Mouse (Mus musculus) CH12.LX (cell line): ENCODE results near the gene Mtf1. TPM values are rescaled to one million over a fixed set of nuclear protein-coding genes. Genes with fewer than 3 reads are reported as not detected.

ENCODE experiments used
- DNase-seq: peaks from one replicate; pipeline ENCODE4 v3.0.0-alpha.2; 2013; ENCODE audit errors: extremely low read depth
- H3K27ac ChIP-seq: 2 replicates; pipeline ENCODE4 v1.5.1; 2012; ENCODE audit warnings: low read depth, mild to moderate bottlenecking, control low read depth, moderate library complexity; ENCODE audit not compliant: insufficient read depth
- H3K27me3 ChIP-seq: replicated peaks from 2 replicates; pipeline ENCODE3; 2012; ENCODE audit warnings: inconsistent platforms
- H3K36me3 ChIP-seq, 2 experiments: replicated peaks in 1 of 2; 2 replicates each; pipeline versions ENCODE3 to v1.6.1; 2012; ENCODE audit warnings: inconsistent platforms in 1 of 2, low read length in 1 of 2, mild to moderate bottlenecking in 1 of 2, mixed read lengths in 1 of 2, moderate library complexity in 1 of 2; ENCODE audit not compliant: control insufficient read depth in 1 of 2, insufficient read depth in 1 of 2
- H3K4me1 ChIP-seq, 2 experiments: 2 replicates each; pipeline ENCODE4 v1.6.1; 2012; ENCODE audit warnings: inconsistent platforms in 1 of 2, moderate library complexity in 1 of 2; ENCODE audit not compliant: insufficient read depth in 2 of 2, control insufficient read depth in 1 of 2
- H3K4me2 ChIP-seq: 2 replicates; pipeline ENCODE4 v1.6.1; 2012; ENCODE audit warnings: low read depth, mild to moderate bottlenecking, control low read depth; ENCODE audit not compliant: poor library complexity, insufficient read depth, severe bottlenecking
- H3K4me3 ChIP-seq, 3 experiments: fragments of 150-350 bp in 1 of 3; sonication (generic) in 1 of 3; replicated peaks in 1 of 3; 2 replicates each; pipeline versions ENCODE3 to v1.5.1; 2011 to 2012; ENCODE audit warnings: low read depth in 2 of 3, low read length in 2 of 3, mild to moderate bottlenecking in 2 of 3, moderate library complexity in 2 of 3, control low read depth in 1 of 3, improper control_type of control experiment in 1 of 3, inconsistent platforms in 1 of 3, mixed read lengths in 1 of 3; ENCODE audit not compliant: poor library complexity in 1 of 3
- H3K79me2 ChIP-seq: replicated peaks from 2 replicates; pipeline ENCODE4 v1.6.1; 2012; ENCODE audit warnings: mild to moderate bottlenecking, moderate library complexity; ENCODE audit not compliant: control insufficient read depth, poor library complexity, insufficient read depth, severe bottlenecking; ENCODE audit errors: extremely low read depth
- H3K9ac ChIP-seq: 2 replicates; pipeline ENCODE4 v1.6.1; 2012; ENCODE audit warnings: low read depth, mild to moderate bottlenecking, control low read depth, moderate library complexity; ENCODE audit not compliant: insufficient read depth
- H3K9me3 ChIP-seq: replicated peaks from 2 replicates; pipeline ENCODE3; 2012; ENCODE audit warnings: low read length, inconsistent platforms, mixed read lengths
- CHD2 ChIP-seq: IDR thresholded peaks from 2 replicates; pipeline ENCODE4 v1.6.1; 2011; ENCODE audit warnings: low read length, improper control_type of control experiment
- CTCF ChIP-seq, 2 experiments: IDR thresholded peaks in 1 of 2; conservative IDR thresholded peaks in 1 of 2; 2 replicates each; pipeline ENCODE4 v1.5.1; 2011 to 2012; ENCODE audit warnings: low read depth in 2 of 2, low read length in 2 of 2, improper control_type of control experiment in 1 of 2, inconsistent platforms in 1 of 2, mild to moderate bottlenecking in 1 of 2, moderate library complexity in 1 of 2
- E2F4 ChIP-seq: IDR thresholded peaks from 2 replicates; pipeline ENCODE4 v1.6.1; 2011; ENCODE audit warnings: low read depth, low read length, improper control_type of control experiment; ENCODE audit not compliant: insufficient replicate concordance
- JUN ChIP-seq: IDR thresholded peaks from 2 replicates; pipeline ENCODE4 v1.6.1; 2011; ENCODE audit warnings: low read depth, mild to moderate bottlenecking, low read length, improper control_type of control experiment, moderate library complexity; ENCODE audit not compliant: insufficient read depth
- JUND ChIP-seq: conservative IDR thresholded peaks from 2 replicates; pipeline ENCODE4 v1.6.1; 2011; ENCODE audit warnings: low read depth, low read length, improper control_type of control experiment
- KAT2A ChIP-seq: IDR thresholded peaks from 2 replicates; pipeline ENCODE4 v1.6.1; 2012; ENCODE audit warnings: low read length, improper control_type of control experiment, inconsistent platforms; ENCODE audit not compliant: insufficient replicate concordance
- MXI1 ChIP-seq: IDR thresholded peaks from 2 replicates; pipeline ENCODE4 v1.6.1; 2011; ENCODE audit warnings: mild to moderate bottlenecking, low read depth, low read length, improper control_type of control experiment
- PAX5 ChIP-seq: IDR thresholded peaks from 2 replicates; pipeline ENCODE4 v1.6.1; 2012; ENCODE audit warnings: low read length, inconsistent platforms, mixed read lengths
- POLR2A ChIP-seq: IDR thresholded peaks from 2 replicates; pipeline ENCODE4 v1.6.1; 2011; ENCODE audit warnings: low read depth, mild to moderate bottlenecking, improper control_type of control experiment, low read length
- TBP ChIP-seq: conservative IDR thresholded peaks from 2 replicates; pipeline ENCODE4 v1.6.1; 2011; ENCODE audit warnings: low read depth, low read length, improper control_type of control experiment
- USF1 ChIP-seq: IDR thresholded peaks from 2 replicates; pipeline ENCODE4 v1.6.1; 2014; ENCODE audit warnings: low read depth, mild to moderate bottlenecking, inconsistent platforms, low read length, improper control_type of control experiment
- ZC3H11A ChIP-seq: IDR thresholded peaks from 2 replicates; pipeline ENCODE4 v1.6.1; 2012; ENCODE audit warnings: low read depth, mild to moderate bottlenecking, inconsistent platforms, low read length, improper control_type of control experiment
- ZMIZ1 ChIP-seq: IDR thresholded peaks from 2 replicates; pipeline ENCODE4 v1.6.1; 2012; ENCODE audit warnings: low read depth, mild to moderate bottlenecking, inconsistent platforms, low read length, improper control_type of control experiment
- ZNF384 ChIP-seq: IDR thresholded peaks from 2 replicates; pipeline ENCODE4 v1.6.1; 2012; ENCODE audit warnings: low read depth, low read length, improper control_type of control experiment, inconsistent platforms
- dilution Hi-C: fragments of 300-500 bp; cut with MboI; formaldehyde crosslinking; loops from 2 replicates; pipeline ENCODE4 v1.14.3; 2020; ENCODE audit warnings: low sequenced_read_pairs; ENCODE audit not compliant: extremely low pct_unique_long_range_greater_than_20kb, extremely low pct_ligation_motif_present
- in situ Hi-C: fragments of 300-500 bp; cut with MboI; formaldehyde crosslinking; loops from 3 replicates; pipeline ENCODE4 v1.14.3; 2019; ENCODE audit warnings: low sequenced_read_pairs, low pct_ligation_motif_present, low pct_unique_long_range_greater_than_20kb, mixed read lengths
- polyA plus RNA-seq: library from polyadenylated mRNA; unstranded; fragments of >175 nt; gene quantifications from 2 replicates; pipeline ENCODE4 v1.2.1, GENCODE M21; 2012; ENCODE audit warnings: low read depth; ENCODE audit not compliant: insufficient read length
- total RNA-seq, 2 experiments: library from RNA; depleted of rRNA; stranded (reverse); fragments of 300-350 nt in 1 of 2; fragments of >200 nt in 1 of 2; gene quantifications; 2 replicates each; pipeline ENCODE4 v1.2.3; 2012 to 2014

Gene Mtf1
- total and polyA plus RNA-seq, 3 experiments, result 6.8 to 19.8 (median 9.8) TPM

DNA sequence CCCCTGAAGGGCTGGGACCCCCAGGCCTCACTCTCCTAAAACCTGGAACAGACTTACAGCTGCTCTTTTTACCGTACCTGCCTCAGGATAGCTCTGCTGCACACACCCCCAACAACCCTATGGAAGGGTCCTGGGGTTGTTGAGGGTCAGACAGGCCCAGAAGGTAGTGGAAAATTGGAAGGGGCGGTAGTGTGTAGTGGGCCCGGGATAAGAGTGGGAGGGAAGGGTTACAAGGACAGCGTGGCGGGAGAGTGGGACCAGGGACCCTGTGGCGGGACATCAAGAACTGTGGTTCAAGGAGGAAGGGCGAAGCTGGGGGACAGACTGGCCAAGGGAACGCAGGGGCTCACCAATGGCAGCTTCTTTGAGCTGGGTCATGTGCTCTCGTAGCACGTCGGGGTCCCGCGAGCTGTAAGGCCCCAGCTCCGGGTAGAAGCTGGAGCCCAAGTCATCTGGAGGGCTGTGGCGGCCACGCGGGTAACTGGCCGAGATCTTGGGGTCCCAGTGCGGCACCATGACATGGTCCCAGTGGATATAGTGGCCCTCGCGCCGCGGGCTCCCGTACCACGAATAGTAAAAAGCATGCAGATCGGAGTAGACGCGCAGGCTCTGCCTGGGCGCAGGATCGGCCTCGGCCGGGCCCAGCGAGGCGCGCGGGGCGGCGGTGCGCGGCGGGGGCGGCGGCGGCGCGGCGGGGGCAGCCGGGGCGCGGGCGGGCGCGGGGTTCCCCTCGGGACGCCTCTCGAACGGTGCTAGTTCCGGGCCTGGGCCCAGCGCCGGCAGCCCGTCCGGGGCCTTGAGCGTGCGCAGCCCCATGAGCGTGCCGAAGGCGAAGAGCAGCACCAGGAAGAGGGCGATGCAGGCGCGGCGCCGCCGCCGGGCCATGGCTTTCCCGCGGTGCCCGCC is 59.6 kb downstream of the Mtf1 start, which contains the start of gene Maneal:
TSS of gene Maneal (minus strand) at position 889 of the 906 bp plus-strand sequence.
- TF ChIP-seq CHD2, result no peak
- TF ChIP-seq PAX5, result no peak
- no peak for TF ChIP-seq ZMIZ1
- TF ChIP-seq JUN, result no peak
- TF ChIP-seq E2F4, result no peak
- TF ChIP-seq USF1, result no peak
- TF ChIP-seq TBP, result no peak
- no peak for TF ChIP-seq POLR2A
- no peak for TF ChIP-seq MXI1
- no peak for TF ChIP-seq KAT2A
- no peak for TF ChIP-seq JUND
- no peak for TF ChIP-seq ZC3H11A
- no peak for TF ChIP-seq ZNF384

DNA sequence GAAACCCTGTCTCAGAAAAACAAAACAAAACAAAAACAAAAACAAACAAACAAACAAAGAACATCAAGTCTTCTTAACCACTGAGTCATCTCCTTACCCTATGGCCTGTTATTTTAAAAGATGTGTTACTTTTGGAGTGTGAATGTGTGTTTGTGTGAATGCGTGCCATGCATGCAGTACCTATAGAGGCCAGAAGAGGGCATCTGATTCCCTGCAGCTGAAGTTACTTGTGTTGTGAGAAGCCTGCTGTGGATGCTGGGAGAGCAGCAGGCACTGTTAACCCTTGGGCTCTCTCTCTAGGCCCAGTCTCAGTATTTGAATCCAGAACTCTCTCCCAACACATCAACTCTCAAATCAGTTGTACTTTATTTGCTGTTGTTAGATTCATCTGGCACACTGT is 70.8 kb downstream of the Mtf1 start:
- Histone ChIP-seq H3K9me3 (peaks cover 25% of the 10 kb centered on the region), H3K79me2 (no peaks in the 10 kb centered on the region), H3K27me3 (peaks cover 1% of the 10 kb centered on the region), H3K36me3 (no peaks in the 10 kb centered on the region), H3K27ac (no peak overlapping the region), H3K4me2 (no peak overlapping the region), H3K9ac (no peak overlapping the region), H3K4me3 (no peak overlapping the region), H3K4me1 (no peaks in the 10 kb centered on the region)
- in situ Hi-C loops, result no loop called here
- DNase-seq, result no peak
- dilution Hi-C loops, result no loop called here
- TF ChIP-seq ZMIZ1, result no peak
- peak; percentile 25 to 28; a peak in 2 of 4 replicates for TF ChIP-seq CTCF (conservative IDR thresholded peaks at IDR 0.05 in 1 of 2, IDR thresholded peaks at IDR 0.05 in 1 of 2; ENCODE audit: low read depth in 2 of 2, low read length in 2 of 2)

More for the DNA sequence above, 59.6 kb downstream of the Mtf1 start, which contains the start of gene Maneal:
- H3K9me3 ChIP-seq, result peaks cover 10% of the 10 kb centered on the region
- no peak within 1 kb of the TSS for H3K27ac ChIP-seq
- peaks cover 7 to 18% of the 10 kb centered on the region in 2 experiments for H3K36me3 ChIP-seq
- H3K79me2 ChIP-seq, result no peaks in the 10 kb centered on the region
- DNase-seq, result no peak
- no peaks in the 10 kb centered on the region for H3K27me3 ChIP-seq
- no peaks in the 10 kb centered on the region for H3K4me1 ChIP-seq
- no peak within 1 kb of the TSS for H3K4me3 ChIP-seq
- dilution Hi-C loops (no loop called here), in situ Hi-C loops (no loop called here)
- H3K9ac ChIP-seq, result no peak within 1 kb of the TSS
- H3K4me2 ChIP-seq, result no peak within 1 kb of the TSS
